Mouse (Mus musculus) hindbrain, embryonic 11.5 days (tissue): ENCODE data around the gene Lipo4. TPM values are rescaled to one million over a fixed set of nuclear protein-coding genes. Genes with fewer than 3 reads are reported as not detected.
"Not testable (repeated sequence)": the region's sequence is repeated elsewhere in the genome, so short reads cannot be mapped to it uniquely, and the experiment has no call there.

Source experiments
- ATAC-seq: fragments of 200-750 bp; cut with Nextera tagmentation; 2 replicates; pipeline ENCODE4 v1.8.0; 2017; ENCODE audit warnings: mild to moderate bottlenecking, moderate TSS enrichment, moderate library complexity; ENCODE audit not compliant: low FRiP score
- DNase-seq: peaks from one replicate; pipeline ENCODE4 v3.0.0-alpha.2; 2015; ENCODE audit warnings: low spot score
- H3K27ac ChIP-seq: fragments of 300-500 bp; sonication (generic); 2 replicates; pipeline ENCODE4 v1.5.1; 2014; ENCODE audit warnings: mild to moderate bottlenecking, low read depth, low read length
- H3K27me3 ChIP-seq: fragments of 300-500 bp; sonication (generic); 2 replicates; pipeline ENCODE4 v1.6.1; 2014; ENCODE audit warnings: mild to moderate bottlenecking, low read length, moderate library complexity, mixed read lengths; ENCODE audit not compliant: control insufficient read depth, insufficient read depth
- H3K36me3 ChIP-seq: fragments of 300-500 bp; sonication (generic); 2 replicates; pipeline ENCODE4 v1.6.1; 2014; ENCODE audit warnings: mild to moderate bottlenecking, low read length, moderate library complexity, mixed read lengths; ENCODE audit not compliant: control insufficient read depth, insufficient read depth
- H3K4me1 ChIP-seq: fragments of 300-500 bp; sonication (generic); replicated peaks from 2 replicates; pipeline ENCODE4 v1.6.1; 2014; ENCODE audit warnings: low read length, mixed read lengths; ENCODE audit not compliant: control insufficient read depth, insufficient read depth
- H3K4me2 ChIP-seq: fragments of 300-500 bp; sonication (generic); replicated peaks from 2 replicates; pipeline ENCODE4 v1.6.1; 2014; ENCODE audit warnings: mild to moderate bottlenecking, low read depth, low read length
- H3K4me3 ChIP-seq: fragments of 300-500 bp; sonication (generic); 2 replicates; pipeline ENCODE4 v1.5.1; 2014; ENCODE audit warnings: low read depth, low read length
- H3K9ac ChIP-seq: fragments of 300-500 bp; sonication (generic); 2 replicates; pipeline ENCODE4 v1.6.1; 2014; ENCODE audit warnings: low read depth, low read length
- H3K9me3 ChIP-seq: fragments of 300-500 bp; sonication (generic); 2 replicates; pipeline ENCODE4 v1.6.1; 2016; ENCODE audit warnings: low read length; ENCODE audit not compliant: control insufficient read depth
- WGBS: fragments of 180-500 bp; shearing (Covaris S2); extraction: QIAGEN DNeasy Blood & Tissue Kit; methylation state at CpG from one replicate; pipeline ENCODE4 v1.1.7; 2014; 5-methylcytosine and 5-hydroxymethylcytosine counted together
- polyA plus RNA-seq: library from polyadenylated mRNA; unstranded; fragments of >200 nt; fragmentation: Nextera tagmentation; extraction: Ambion mirVana; gene quantifications from 2 replicates; pipeline ENCODE4 v1.2.1, GENCODE M21; 2014

Lipo4 gene
- polyA plus RNA-seq = not detected in 2 replicates

- H3K4me3 ChIP-seq = no peak within 1 kb of the TSS
- no peak within 1 kb of the TSS for H3K9ac ChIP-seq
Observed at GRCm38 (mm10) chr19:33517680-33518079, at the start of gene Lipo4. Gene Lipo4, minus strand, starts transcription at chr19:33517780.

GRCm38 (mm10) chr19:33456426-33456825 lies 61.2 kb downstream of the Lipo4 start:
- not testable (repeated sequence) for H3K27me3 ChIP-seq, H3K4me3 ChIP-seq, H3K27ac ChIP-seq, H3K36me3 ChIP-seq, H3K4me2 ChIP-seq, H3K9me3 ChIP-seq, H3K4me1 ChIP-seq, DNase-seq, H3K9ac ChIP-seq, ATAC-seq
- WGBS = 45% methylated on average over 4 of the region's 4 CpGs

More at GRCm38 (mm10) chr19:33517680-33518079, at the start of gene Lipo4:
- no peaks in the 10 kb centered on the region for H3K27me3 ChIP-seq
- no peak within 1 kb of the TSS for H3K27ac ChIP-seq
- H3K4me1 ChIP-seq = no peaks in the 10 kb centered on the region
- ATAC-seq (no peak), DNase-seq (no peak)
- no peak within 1 kb of the TSS for H3K4me2 ChIP-seq
- no peaks in the 10 kb centered on the region for H3K9me3 ChIP-seq
- no peaks in the 10 kb centered on the region for H3K36me3 ChIP-seq

GRCm38 (mm10) chr19:33453725-33454124 lies 63.9 kb downstream of the Lipo4 start:
- H3K4me1 ChIP-seq = no peaks in the 10 kb centered on the region
- no peak overlapping the region for H3K4me2 ChIP-seq
- 76% methylated on average over 4 of the region's 4 CpGs for WGBS
- H3K4me3 ChIP-seq = no peak overlapping the region
- H3K27ac ChIP-seq = no peak overlapping the region
- no peaks in the 10 kb centered on the region for H3K9me3 ChIP-seq
- no peaks in the 10 kb centered on the region for H3K27me3 ChIP-seq
- ATAC-seq (no peak), DNase-seq (no peak)
- H3K9ac ChIP-seq = no peak overlapping the region
- no peaks in the 10 kb centered on the region for H3K36me3 ChIP-seq

Other genes starting within 250 kb of the Lipo4 start
- gene Rnls, start 125.5 kb downstream of the Lipo4 start, polyA plus RNA-seq = 8.2 and 9.8 TPM in 2 replicates
- not detected in 2 replicates for gene Gm8978, start 107.5 kb upstream of the Lipo4 start, polyA plus RNA-seq
- 0.43 and 0.77 TPM in 2 replicates for gene Lipo2, start 233.6 kb upstream of the Lipo4 start, polyA plus RNA-seq
- gene Lipo3, start 244.2 kb upstream of the Lipo4 start, polyA plus RNA-seq = 13.0 and 13.7 TPM in 2 replicates